Mouse (Mus musculus) heart, postnatal 0 days (tissue): Measurements from ENCODE around the gene Vwa3b.

Experiments
- CTCF ChIP-seq: IDR thresholded peaks from 2 replicates; pipeline ENCODE4 v1.5.1; 2016; ENCODE audit warnings: antibody characterized with exemption, control low read depth, low read depth
- EP300 ChIP-seq: IDR thresholded peaks from 2 replicates; pipeline ENCODE4 v1.6.1; 2016; ENCODE audit warnings: antibody characterized with exemption, low read depth

DNA sequence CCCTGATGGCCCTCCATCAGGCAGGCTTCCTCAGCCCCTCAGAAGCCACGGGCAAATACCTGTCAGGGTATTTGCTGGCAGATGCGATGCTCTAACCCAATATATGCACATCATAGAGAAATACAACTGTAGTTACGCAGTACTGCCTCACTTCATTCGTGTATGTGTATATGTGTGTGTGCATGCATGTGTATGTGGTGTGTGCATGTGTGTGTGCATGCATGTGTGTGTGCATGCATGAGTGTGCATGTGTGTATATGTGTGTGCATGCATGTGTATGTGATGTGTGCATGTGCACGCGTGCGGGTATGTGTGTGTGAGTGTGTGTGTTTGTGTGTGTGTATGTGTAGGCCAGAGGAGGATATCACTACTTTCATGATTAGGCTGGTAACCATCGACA, 9.5 kb downstream of the Vwa3b start:
- TF ChIP-seq CTCF (no peak), EP300 (no peak)
